ENCODE assay signal across 8 mouse cellular contexts in the genomic region with DNA sequence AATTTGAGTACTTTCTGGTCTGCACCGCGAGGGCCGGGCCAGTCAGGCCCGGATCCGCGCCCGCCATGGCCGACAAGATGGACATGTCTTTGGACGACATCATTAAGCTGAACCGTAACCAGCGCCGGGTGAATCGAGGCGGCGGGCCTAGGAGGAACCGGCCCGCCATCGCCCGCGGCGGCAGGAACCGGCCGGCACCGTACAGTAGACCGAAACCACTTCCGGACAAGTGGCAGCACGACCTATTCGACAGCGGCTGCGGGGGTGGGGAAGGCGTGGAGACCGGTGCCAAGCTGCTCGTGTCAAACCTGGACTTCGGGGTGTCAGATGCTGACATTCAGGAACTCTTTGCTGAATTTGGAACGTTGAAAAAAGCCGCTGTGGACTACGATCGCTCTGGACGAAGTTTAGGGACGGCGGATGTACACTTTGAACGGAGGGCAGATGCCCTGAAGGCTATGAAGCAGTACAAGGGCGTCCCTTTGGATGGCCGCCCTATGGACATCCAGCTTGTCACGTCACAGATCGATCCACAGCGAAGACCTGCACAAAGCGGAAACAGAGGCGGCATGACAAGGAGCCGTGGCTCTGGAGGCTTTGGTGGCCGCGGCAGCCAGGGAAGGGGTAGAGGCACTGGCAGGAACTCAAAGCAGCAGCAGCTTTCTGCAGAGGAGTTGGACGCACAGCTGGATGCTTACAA. TPM values are rescaled to one million over a fixed set of nuclear protein-coding genes. Genes with fewer than 3 reads are reported as not detected.
DNase-seq lines count a peak whose midpoint lies in the region; ATAC-seq and TF ChIP-seq lines count a peak whose summit lies in the region.

No protein-coding gene starts in this region.

- DNase-seq in kidney, adult 2 months, result peak; percentile 82
- no peak for DNase-seq in kidney, postnatal 14 days
- peak; percentile 79 for DNase-seq in embryo, embryonic 9.5 days (ENCODE audit: extremely low spot score)
- peak; percentile 90 for DNase-seq in liver, embryonic 11.5 days (ENCODE audit: low spot score)
- peak; percentile 85 to 86 for DNase-seq in spleen, postnatal 36 days (ENCODE audit: low spot score in 2 of 2)

- peak overlapping the region; percentile 17 for H3ac ChIP-seq in myocyte (ENCODE audit: control insufficient read depth, insufficient read length)

- peak overlapping the region; percentile 57 for H3K4me3 ChIP-seq in kidney, adult 2 months (ENCODE audit: insufficient read depth, low read depth, low read length)
- H3K4me3 ChIP-seq in kidney, embryonic 16.5 days (ENCODE audit: low read length), result peak overlapping the region; percentile 71
- H3K4me3 ChIP-seq in liver, embryonic 11.5 days (ENCODE audit: low read depth, low read length), result peak overlapping the region; percentile 66
- peak overlapping the region; percentile 66 for H3K4me3 ChIP-seq in myocyte

- peak; percentile 33 for ATAC-seq in granulocyte monocyte progenitor cell, adult 5-6 weeks (replicated peaks; ENCODE audit: poor library complexity, severe bottlenecking)
- peak; percentile 76 for ATAC-seq in kidney, embryonic 16.5 days (ENCODE audit: low FRiP score, low TSS enrichment)
- peak; percentile 39 for ATAC-seq in liver, embryonic 11.5 days (replicated peaks; ENCODE audit: low FRiP score)

- H3K9me3 ChIP-seq in kidney, embryonic 16.5 days (ENCODE audit: low read length), result no peaks in the 10 kb centered on the region
- H3K9me3 ChIP-seq in liver, embryonic 11.5 days (ENCODE audit: control insufficient read depth, low read length), result no peaks in the 10 kb centered on the region

- no peaks in the 10 kb centered on the region for H3K27me3 ChIP-seq in kidney, adult 2 months (replicated peaks; ENCODE audit: control insufficient read depth, insufficient read depth, low read length)
- no peaks in the 10 kb centered on the region for H3K27me3 ChIP-seq in kidney, embryonic 16.5 days (ENCODE audit: insufficient read depth, low read length)
- no peaks in the 10 kb centered on the region for H3K27me3 ChIP-seq in liver, embryonic 11.5 days (replicated peaks; ENCODE audit: control insufficient read depth, insufficient read depth, low read length)
- H3K27me3 ChIP-seq in myocyte (ENCODE audit: control insufficient read depth, insufficient read depth, insufficient read length), result no peaks in the 10 kb centered on the region

- WGBS in kidney, adult 2 months, result under 1% methylated on average over 53 of the region's 53 CpGs
- WGBS in kidney, embryonic 16.5 days, result under 1% methylated on average over 53 of the region's 53 CpGs
- WGBS in liver, embryonic 11.5 days, result under 1% methylated on average over 53 of the region's 53 CpGs

- no peak for TF ChIP-seq POLR2A in kidney, adult 2 months (IDR thresholded peaks at IDR 0.05; ENCODE audit: low read depth, low read length)
- peak; percentile 44 for TF ChIP-seq POLR2A in myocyte (IDR thresholded peaks at IDR 0.05; ENCODE audit: insufficient read length, low read depth)

- H3K4me2 ChIP-seq in kidney, embryonic 16.5 days (replicated peaks; ENCODE audit: low read depth, low read length), result peak overlapping the region; percentile 72
- peak overlapping the region; percentile 90 for H3K4me2 ChIP-seq in liver, embryonic 11.5 days
- H3K4me2 ChIP-seq in myocyte (ENCODE audit: low read depth), result peak overlapping the region; percentile 77

- no peak for TF ChIP-seq CTCF in kidney, adult 2 months (conservative IDR thresholded peaks at IDR 0.05; ENCODE audit: insufficient read depth, insufficient read length, low read depth, low read length)

- H3K79me2 ChIP-seq in myocyte (ENCODE audit: control insufficient read depth, insufficient read depth), result peaks cover 3% of the 10 kb centered on the region

- H3K27ac ChIP-seq in kidney, adult 2 months (ENCODE audit: insufficient read depth, low read depth, low read length), result peak overlapping the region; percentile 63
- H3K27ac ChIP-seq in kidney, embryonic 16.5 days (ENCODE audit: low read length), result peak overlapping the region; percentile 98
- peak overlapping the region; percentile 94 for H3K27ac ChIP-seq in liver, embryonic 11.5 days (ENCODE audit: low read depth, low read length)

- H3K9ac ChIP-seq in kidney, embryonic 16.5 days (replicated peaks; ENCODE audit: low read length), result peak overlapping the region; percentile 81
- H3K9ac ChIP-seq in liver, embryonic 11.5 days (ENCODE audit: low read depth, low read length), result peak overlapping the region; percentile 78

- peaks cover 2% of the 10 kb centered on the region; the same call in 1 of the 2 replicates for H3K4me1 ChIP-seq in kidney, adult 2 months (ENCODE audit: control insufficient read depth, insufficient read depth, low read length)
- H3K4me1 ChIP-seq in kidney, embryonic 16.5 days (ENCODE audit: insufficient read depth, low read length), result peaks cover 15% of the 10 kb centered on the region
- H3K4me1 ChIP-seq in liver, embryonic 11.5 days (replicated peaks; ENCODE audit: control insufficient read depth, insufficient read depth, low read length), result peaks cover 3% of the 10 kb centered on the region; the same call in 1 of the 2 replicates

- H3K36me3 ChIP-seq in kidney, adult 2 months (ENCODE audit: control insufficient read depth, insufficient read depth, low read length), result no peaks in the 10 kb centered on the region
- 0 out of 2 replicates have a peak, but pooled peaks cover 3% of the 10 kb centered on the region for H3K36me3 ChIP-seq in kidney, embryonic 16.5 days (ENCODE audit: insufficient read depth, low read length)
- no peaks in the 10 kb centered on the region for H3K36me3 ChIP-seq in liver, embryonic 11.5 days (ENCODE audit: control insufficient read depth, insufficient read depth, low read length)
- H3K36me3 ChIP-seq in myocyte (ENCODE audit: control insufficient read depth, insufficient read depth), result no peaks in the 10 kb centered on the region

TF ChIP-seq in myocyte, 11 proteins besides CTCF, POLR2A, EP300 and RAD21:
- TF ChIP-seq TCF12 (IDR thresholded peaks at IDR 0.05; ENCODE audit: insufficient read depth, poor library complexity, severe bottlenecking) (no peak), CEBPB (IDR thresholded peaks at IDR 0.05; ENCODE audit: insufficient read depth, poor library complexity, severe bottlenecking) (no peak), MYOG (IDR thresholded peaks at IDR 0.05; ENCODE audit: control insufficient read depth in 1 of 3, insufficient read depth in 1 of 3, insufficient read length in 2 of 3, low read depth in 2 of 3) (peak in 1 of 3 experiments; percentile 75), MYOD1 (IDR thresholded peaks at IDR 0.05; ENCODE audit: control insufficient read depth in 1 of 3, insufficient read length in 2 of 3, low read depth in 2 of 3) (peak in 1 of 3 experiments; percentile 74), MAX (IDR thresholded peaks at IDR 0.05; ENCODE audit: low read depth) (no peak), USF1 (IDR thresholded peaks at IDR 0.05; ENCODE audit: low read depth) (no peak)

RNA-seq across cellular contexts. Expression of a gene that starts 0.5 kb away (rescaled TPM):
- polyA plus RNA-seq in kidney, adult 2 months (2012; rRNA removed), result 3.2 and 3.3 TPM in 2 replicates
- 3.2 and 4.7 TPM in 2 replicates for total RNA-seq in granulocyte monocyte progenitor cell, adult 5-6 weeks (2014; fragmentation: Nextera tagmentation)
- total RNA-seq in granulocyte monocyte progenitor cell, adult 5-6 weeks (2017), result 6.4 and 13.2 TPM in 2 replicates
- 13.0 and 13.4 TPM in 2 replicates for polyA plus RNA-seq in kidney, embryonic 16.5 days (2015; fragmentation: Nextera tagmentation; extraction: Ambion mirVana)
- 7.8 and 8.3 TPM in 2 replicates for polyA plus RNA-seq in liver, embryonic 11.5 days (2014; fragmentation: Nextera tagmentation; extraction: Ambion mirVana)
- polyA plus RNA-seq in myocyte (2012; fragmentation: generic; extraction: Trizol), result 6.6 TPM

RNA-seq across cellular contexts. Expression of a gene that starts 31.4 kb away (rescaled TPM):
- polyA plus RNA-seq in kidney, adult 2 months (2012; rRNA removed), result not detected in 2 replicates
- not detected in 2 replicates for total RNA-seq in granulocyte monocyte progenitor cell, adult 5-6 weeks (2014; fragmentation: Nextera tagmentation)
- not detected in 2 replicates for total RNA-seq in granulocyte monocyte progenitor cell, adult 5-6 weeks (2017)
- polyA plus RNA-seq in kidney, embryonic 16.5 days (2015; fragmentation: Nextera tagmentation; extraction: Ambion mirVana), result not detected in 2 replicates
- not detected in 2 replicates for polyA plus RNA-seq in liver, embryonic 11.5 days (2014; fragmentation: Nextera tagmentation; extraction: Ambion mirVana)
- polyA plus RNA-seq in myocyte (2012; fragmentation: generic; extraction: Trizol), result not detected

RNA-seq across cellular contexts. Expression of a gene that starts 55.3 kb away (rescaled TPM):
- polyA plus RNA-seq in kidney, adult 2 months (2012; rRNA removed), result 0.11 and 0.53 TPM in 2 replicates
- total RNA-seq in granulocyte monocyte progenitor cell, adult 5-6 weeks (2014; fragmentation: Nextera tagmentation), result 5.5 and 6.7 TPM in 2 replicates
- total RNA-seq in granulocyte monocyte progenitor cell, adult 5-6 weeks (2017), result 5.6 and 7.9 TPM in 2 replicates
- polyA plus RNA-seq in kidney, embryonic 16.5 days (2015; fragmentation: Nextera tagmentation; extraction: Ambion mirVana), result 0.07 and 0.08 TPM in 2 replicates
- 0.63 and 0.82 TPM in 2 replicates for polyA plus RNA-seq in liver, embryonic 11.5 days (2014; fragmentation: Nextera tagmentation; extraction: Ambion mirVana)
- 0.04 TPM for polyA plus RNA-seq in myocyte (2012; fragmentation: generic; extraction: Trizol)
